Mouse (Mus musculus): ENCODE measurements at regions not wholly inside any gene's neighbourhood (a gene's known extent, or its start where the extent isn't known, plus 50 kb on each side); places are given as distances from the start of the nearest gene placed in this dataset.
A peak's percentile ranks its signal among the peaks of the same experiment; 100 is the strongest.

- no peak for DNase-seq
- WGBS: 91% methylated on average over 4 of the region's 4 CpGs
- no peaks in the 10 kb centered on the region for H3K36me3 ChIP-seq (ENCODE audit: control insufficient read depth, insufficient read depth, low read length)
- no peaks in the 10 kb centered on the region for H3K4me1 ChIP-seq (ENCODE audit: control insufficient read depth, insufficient read depth, low read length)
- TF ChIP-seq POLR2A (IDR thresholded peaks at IDR 0.05; ENCODE audit: low read depth, low read length): no peak
- no peak for TF ChIP-seq CTCF (conservative IDR thresholded peaks at IDR 0.05; ENCODE audit: insufficient read depth, insufficient read length, low read depth, low read length)
- H3K27ac ChIP-seq (ENCODE audit: insufficient read depth, low read depth, low read length): no peak overlapping the region
- H3K27me3 ChIP-seq (replicated peaks; ENCODE audit: control insufficient read depth, insufficient read depth, low read length): no peaks in the 10 kb centered on the region
- H3K4me3 ChIP-seq (ENCODE audit: insufficient read depth, low read depth, low read length): no peak overlapping the region
Measured at GRCm38 (mm10) chr9:101348771-101349170, 97.2 kb upstream of the Ppp2r3a start.

GRCm38 (mm10) chr9:101342887-101343286, 91.3 kb upstream of the Ppp2r3a start:
- peak; percentile 17 for DNase-seq
- Histone ChIP-seq H3K27me3 (replicated peaks; ENCODE audit: control insufficient read depth, insufficient read depth, low read length) (no peaks in the 10 kb centered on the region), H3K27ac (ENCODE audit: insufficient read depth, low read depth, low read length) (no peak overlapping the region), H3K36me3 (ENCODE audit: control insufficient read depth, insufficient read depth, low read length) (no peaks in the 10 kb centered on the region), H3K4me1 (ENCODE audit: control insufficient read depth, insufficient read depth, low read length) (no peaks in the 10 kb centered on the region), H3K4me3 (ENCODE audit: insufficient read depth, low read depth, low read length) (no peak overlapping the region)
- 83% methylated on average over 5 of the region's 5 CpGs for WGBS
- TF ChIP-seq CTCF (conservative IDR thresholded peaks at IDR 0.05; ENCODE audit: insufficient read depth, insufficient read length, low read depth, low read length) (no peak), POLR2A (IDR thresholded peaks at IDR 0.05; ENCODE audit: low read depth, low read length) (no peak)

- no peaks in the 10 kb centered on the region for H3K36me3 ChIP-seq (ENCODE audit: control insufficient read depth, insufficient read depth, low read length)
- 66% methylated on average over 11 of the region's 11 CpGs for WGBS
- H3K27me3 ChIP-seq (replicated peaks; ENCODE audit: control insufficient read depth, insufficient read depth, low read length): no peaks in the 10 kb centered on the region
- no peak overlapping the region for H3K27ac ChIP-seq (ENCODE audit: insufficient read depth, low read depth, low read length)
- H3K4me3 ChIP-seq (ENCODE audit: insufficient read depth, low read depth, low read length): no peak overlapping the region
- TF ChIP-seq POLR2A (IDR thresholded peaks at IDR 0.05; ENCODE audit: low read depth, low read length) (no peak), CTCF (conservative IDR thresholded peaks at IDR 0.05; ENCODE audit: insufficient read depth, insufficient read length, low read depth, low read length) (no peak)
- DNase-seq: no peak
- H3K4me1 ChIP-seq (ENCODE audit: control insufficient read depth, insufficient read depth, low read length): no peaks in the 10 kb centered on the region
Measured at GRCm38 (mm10) chr9:101340796-101341465, 89.3 kb upstream of the Ppp2r3a start.

GRCm38 (mm10) chr9:101329032-101329824, 77.6 kb upstream of the Ppp2r3a start:
- TF ChIP-seq CTCF (conservative IDR thresholded peaks at IDR 0.05; ENCODE audit: insufficient read depth, insufficient read length, low read depth, low read length) (no peak), POLR2A (IDR thresholded peaks at IDR 0.05; ENCODE audit: low read depth, low read length) (no peak)
- Histone ChIP-seq H3K4me1 (ENCODE audit: control insufficient read depth, insufficient read depth, low read length) (no peaks in the 10 kb centered on the region), H3K27me3 (replicated peaks; ENCODE audit: control insufficient read depth, insufficient read depth, low read length) (no peaks in the 10 kb centered on the region), H3K27ac (ENCODE audit: insufficient read depth, low read depth, low read length) (no peak overlapping the region), H3K36me3 (ENCODE audit: control insufficient read depth, insufficient read depth, low read length) (no peaks in the 10 kb centered on the region), H3K4me3 (ENCODE audit: insufficient read depth, low read depth, low read length) (no peak overlapping the region)
- 34% methylated on average over 8 of the region's 8 CpGs for WGBS
- DNase-seq: peak; percentile 51

GRCm38 (mm10) chr9:101326961-101327360, 75.4 kb upstream of the Ppp2r3a start:
- DNase-seq: peak; percentile 3
- WGBS: 29% methylated on average over 3 of the region's 3 CpGs

GRCm38 (mm10) chr9:101314036-101314435, 62.4 kb upstream of the Ppp2r3a start:
- no peaks in the 10 kb centered on the region for H3K4me1 ChIP-seq (ENCODE audit: control insufficient read depth, insufficient read depth, low read length)
- no peak for TF ChIP-seq POLR2A (IDR thresholded peaks at IDR 0.05; ENCODE audit: low read depth, low read length)
- TF ChIP-seq CTCF (conservative IDR thresholded peaks at IDR 0.05; ENCODE audit: insufficient read depth, insufficient read length, low read depth, low read length): peak; percentile 61
- H3K4me3 ChIP-seq (ENCODE audit: insufficient read depth, low read depth, low read length): no peak overlapping the region
- WGBS: 40% methylated on average over 4 of the region's 4 CpGs
- peak; percentile 66 for DNase-seq
- no peaks in the 10 kb centered on the region for H3K27me3 ChIP-seq (replicated peaks; ENCODE audit: control insufficient read depth, insufficient read depth, low read length)
- H3K36me3 ChIP-seq (ENCODE audit: control insufficient read depth, insufficient read depth, low read length): no peaks in the 10 kb centered on the region
- H3K27ac ChIP-seq (ENCODE audit: insufficient read depth, low read depth, low read length): no peak overlapping the region

More at GRCm38 (mm10) chr9:101326961-101327360, 75.4 kb upstream of the Ppp2r3a start:
- no peak overlapping the region for H3K4me3 ChIP-seq (ENCODE audit: insufficient read depth, low read depth, low read length)
- H3K36me3 ChIP-seq (ENCODE audit: control insufficient read depth, insufficient read depth, low read length): no peaks in the 10 kb centered on the region
- no peak overlapping the region for H3K27ac ChIP-seq (ENCODE audit: insufficient read depth, low read depth, low read length)
- H3K27me3 ChIP-seq (replicated peaks; ENCODE audit: control insufficient read depth, insufficient read depth, low read length): no peaks in the 10 kb centered on the region
- no peaks in the 10 kb centered on the region for H3K4me1 ChIP-seq (ENCODE audit: control insufficient read depth, insufficient read depth, low read length)
- TF ChIP-seq CTCF (conservative IDR thresholded peaks at IDR 0.05; ENCODE audit: insufficient read depth, insufficient read length, low read depth, low read length): no peak
- no peak for TF ChIP-seq POLR2A (IDR thresholded peaks at IDR 0.05; ENCODE audit: low read depth, low read length)

GRCm38 (mm10) chr9:101306408-101306935, 54.9 kb upstream of the Ppp2r3a start:
- H3K27me3 ChIP-seq (replicated peaks; ENCODE audit: control insufficient read depth, insufficient read depth, low read length): no peaks in the 10 kb centered on the region
- 89% methylated on average over 10 of the region's 10 CpGs for WGBS
- no peaks in the 10 kb centered on the region for H3K4me1 ChIP-seq (ENCODE audit: control insufficient read depth, insufficient read depth, low read length)
- H3K4me3 ChIP-seq (ENCODE audit: insufficient read depth, low read depth, low read length): no peak overlapping the region
- H3K36me3 ChIP-seq (ENCODE audit: control insufficient read depth, insufficient read depth, low read length): no peaks in the 10 kb centered on the region
- no peak for DNase-seq
- no peak overlapping the region for H3K27ac ChIP-seq (ENCODE audit: insufficient read depth, low read depth, low read length)
- no peak for TF ChIP-seq CTCF (conservative IDR thresholded peaks at IDR 0.05; ENCODE audit: insufficient read depth, insufficient read length, low read depth, low read length)
- no peak for TF ChIP-seq POLR2A (IDR thresholded peaks at IDR 0.05; ENCODE audit: low read depth, low read length)
